Mouse (Mus musculus): ENCODE results near the gene Sstr5.

DNA sequence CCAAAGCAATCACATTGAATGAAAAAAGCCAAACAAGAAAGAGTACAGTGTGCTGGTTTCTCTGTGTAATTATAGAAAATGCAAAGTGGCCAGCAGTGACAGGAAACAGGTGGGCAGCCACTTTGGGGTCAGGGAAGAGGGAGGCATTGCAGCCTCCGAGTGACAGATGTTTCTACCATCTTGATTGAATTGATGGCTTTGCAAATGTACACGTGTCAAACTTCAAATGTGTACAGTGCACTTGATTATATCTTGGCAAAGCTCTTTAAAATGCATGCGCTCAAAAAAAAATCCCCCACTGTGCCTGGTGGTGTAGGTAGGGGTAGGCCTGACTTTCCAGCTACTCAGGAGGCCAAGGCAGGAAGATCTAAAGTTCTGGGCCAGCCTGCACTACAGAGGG is 54.2 kb downstream of the Sstr5 start:
- TF ChIP-seq POLR2A (IDR thresholded peaks at IDR 0.05; ENCODE audit: extremely low read depth, insufficient read depth, low read length), result no peak
- no peak for TF ChIP-seq CTCF (IDR thresholded peaks at IDR 0.05; ENCODE audit: low read depth, low read length)

Data from liver, adult 2 months (tissue).